Mouse (Mus musculus): Measurements from ENCODE around the gene Selp. TPM values are rescaled to one million over a fixed set of nuclear protein-coding genes. Genes with fewer than 3 reads are reported as not detected.

Selp gene
- polyA plus RNA-seq, 1 experiment, result 0.03 TPM

DNA sequence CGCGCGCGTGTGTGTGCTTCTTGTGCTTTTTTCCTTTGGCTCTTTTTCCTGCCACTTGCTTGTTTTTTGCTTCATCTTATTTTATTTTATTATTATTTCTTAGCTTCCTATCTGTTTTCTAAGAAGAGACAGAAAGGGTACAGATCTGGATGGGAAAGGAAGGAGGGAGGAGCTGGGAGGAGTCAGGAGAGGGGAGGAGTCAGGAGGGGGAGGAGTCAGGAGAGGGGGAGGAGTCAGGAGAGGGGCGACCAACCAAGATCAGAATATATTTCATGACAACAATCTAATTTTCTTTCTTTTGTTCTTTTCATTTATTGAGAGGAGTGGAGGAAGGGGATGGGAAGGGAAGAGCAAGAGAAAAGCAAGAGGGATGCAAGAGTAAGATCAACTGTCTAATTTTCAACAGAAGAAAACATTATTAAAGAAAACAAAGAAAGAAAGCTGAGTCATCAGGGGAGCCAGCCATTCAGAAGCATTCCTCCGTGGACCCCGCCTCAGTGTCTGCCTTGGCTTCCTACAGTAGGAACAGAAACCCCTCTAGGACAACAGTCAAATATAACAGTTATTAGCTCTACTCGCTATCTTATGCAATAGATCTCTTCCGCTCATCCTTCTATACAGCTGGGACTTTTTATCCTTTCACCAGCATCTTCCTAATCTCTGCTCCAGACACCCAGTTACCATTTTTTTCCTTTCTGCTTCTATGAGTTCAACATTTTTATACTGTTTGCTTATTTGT is 4.3 kb upstream of the Selp start:
- Histone ChIP-seq H3K27me3 (ENCODE audit: control insufficient read depth) (no peaks in the 10 kb centered on the region), H3K9me3 (ENCODE audit: control insufficient read depth, low read length) (no peaks in the 10 kb centered on the region), H3K4me1 (ENCODE audit: control insufficient read depth) (no peaks in the 10 kb centered on the region), H3K36me3 (ENCODE audit: control insufficient read depth) (no peaks in the 10 kb centered on the region), H3K4me3 (replicated peaks) (no peak overlapping the region)
- TF ChIP-seq TAL1 (IDR thresholded peaks at IDR 0.05; ENCODE audit: low read length) (no peak), GATA1 (IDR thresholded peaks at IDR 0.05; ENCODE audit: low read length) (no peak)

DNA sequence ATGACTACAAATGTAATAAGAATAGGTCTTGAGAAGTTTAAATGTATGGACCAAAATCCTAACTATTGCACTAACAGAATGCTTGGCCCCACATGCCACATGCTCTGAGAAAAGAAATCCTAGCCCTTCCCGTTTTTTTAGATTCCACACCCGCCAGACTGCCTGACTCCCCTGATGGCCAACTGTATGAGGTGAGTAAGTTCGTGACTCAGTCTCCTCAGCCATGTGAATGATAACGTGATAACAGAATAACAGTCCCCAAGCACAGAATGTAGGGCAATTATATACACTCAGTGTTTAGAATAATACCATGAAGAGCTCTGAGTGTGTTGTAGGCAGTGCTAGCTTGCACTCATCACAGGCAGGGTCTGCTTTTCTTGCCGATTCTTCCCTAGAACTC is 784 bp upstream of the Selp start:
- H3K4me1 ChIP-seq (ENCODE audit: control insufficient read depth), result no peaks in the 10 kb centered on the region
- no peaks in the 10 kb centered on the region for H3K9me3 ChIP-seq (ENCODE audit: control insufficient read depth, low read length)
- H3K27me3 ChIP-seq (ENCODE audit: control insufficient read depth), result no peaks in the 10 kb centered on the region
- TF ChIP-seq GATA1 (IDR thresholded peaks at IDR 0.05; ENCODE audit: low read length), result no peak
- no peak for TF ChIP-seq TAL1 (IDR thresholded peaks at IDR 0.05; ENCODE audit: low read length)
- H3K36me3 ChIP-seq (ENCODE audit: control insufficient read depth), result no peaks in the 10 kb centered on the region
- no peak overlapping the region for H3K4me3 ChIP-seq (replicated peaks)

DNA sequence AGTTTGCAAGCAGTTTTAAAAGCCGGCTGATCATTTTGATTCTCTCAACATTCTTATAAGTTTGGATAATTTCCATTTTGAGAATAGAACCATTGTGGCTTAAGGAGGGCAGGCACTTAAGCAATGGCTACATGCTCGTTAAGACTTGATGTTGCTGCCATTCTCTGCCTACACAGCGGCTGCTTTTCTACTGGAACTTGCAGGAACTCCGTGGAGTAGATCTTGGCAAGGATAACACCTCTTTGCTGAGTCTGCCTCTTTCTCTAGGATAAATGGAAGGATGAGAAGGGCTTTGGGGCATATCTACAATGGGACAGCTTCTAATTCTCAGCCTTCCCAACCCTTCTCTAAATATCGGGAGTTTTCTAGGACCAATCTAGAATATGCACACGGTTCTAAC is 583 bp downstream of the Selp start:
- Histone ChIP-seq H3K4me1 (ENCODE audit: control insufficient read depth) (no peaks in the 10 kb centered on the region), H3K4me3 (replicated peaks) (no peak overlapping the region), H3K9me3 (ENCODE audit: control insufficient read depth, low read length) (no peaks in the 10 kb centered on the region), H3K27me3 (ENCODE audit: control insufficient read depth) (no peaks in the 10 kb centered on the region), H3K36me3 (ENCODE audit: control insufficient read depth) (no peaks in the 10 kb centered on the region)
- TF ChIP-seq GATA1 (IDR thresholded peaks at IDR 0.05; ENCODE audit: low read length) (no peak), TAL1 (IDR thresholded peaks at IDR 0.05; ENCODE audit: low read length) (no peak)

DNA sequence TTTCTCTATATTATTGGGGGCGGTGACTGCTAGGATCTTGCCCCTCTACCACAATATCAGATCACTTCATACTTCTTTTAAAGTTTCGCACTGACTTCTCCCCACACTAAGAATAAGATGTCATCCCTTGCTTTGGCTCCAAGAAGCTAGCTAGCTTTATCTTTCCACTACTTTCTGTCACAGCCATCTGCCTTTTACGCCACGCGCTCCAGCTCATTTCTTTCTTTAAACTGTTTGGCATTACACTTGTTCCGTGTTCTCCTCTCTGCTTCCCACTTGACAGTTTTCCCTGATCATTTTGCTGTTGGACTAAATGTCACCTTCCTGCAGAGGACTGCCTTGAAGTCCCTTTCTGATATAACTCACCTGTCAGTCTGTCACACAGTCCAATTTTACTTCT is 2.8 kb downstream of the Selp start:
- no peak overlapping the region for H3K4me3 ChIP-seq (replicated peaks)
- H3K36me3 ChIP-seq (ENCODE audit: control insufficient read depth), result no peaks in the 10 kb centered on the region
- TF ChIP-seq TAL1 (IDR thresholded peaks at IDR 0.05; ENCODE audit: low read length) (no peak), GATA1 (IDR thresholded peaks at IDR 0.05; ENCODE audit: low read length) (no peak)
- no peaks in the 10 kb centered on the region for H3K4me1 ChIP-seq (ENCODE audit: control insufficient read depth)
- no peaks in the 10 kb centered on the region for H3K27me3 ChIP-seq (ENCODE audit: control insufficient read depth)
- H3K9me3 ChIP-seq (ENCODE audit: control insufficient read depth, low read length), result no peaks in the 10 kb centered on the region

DNA sequence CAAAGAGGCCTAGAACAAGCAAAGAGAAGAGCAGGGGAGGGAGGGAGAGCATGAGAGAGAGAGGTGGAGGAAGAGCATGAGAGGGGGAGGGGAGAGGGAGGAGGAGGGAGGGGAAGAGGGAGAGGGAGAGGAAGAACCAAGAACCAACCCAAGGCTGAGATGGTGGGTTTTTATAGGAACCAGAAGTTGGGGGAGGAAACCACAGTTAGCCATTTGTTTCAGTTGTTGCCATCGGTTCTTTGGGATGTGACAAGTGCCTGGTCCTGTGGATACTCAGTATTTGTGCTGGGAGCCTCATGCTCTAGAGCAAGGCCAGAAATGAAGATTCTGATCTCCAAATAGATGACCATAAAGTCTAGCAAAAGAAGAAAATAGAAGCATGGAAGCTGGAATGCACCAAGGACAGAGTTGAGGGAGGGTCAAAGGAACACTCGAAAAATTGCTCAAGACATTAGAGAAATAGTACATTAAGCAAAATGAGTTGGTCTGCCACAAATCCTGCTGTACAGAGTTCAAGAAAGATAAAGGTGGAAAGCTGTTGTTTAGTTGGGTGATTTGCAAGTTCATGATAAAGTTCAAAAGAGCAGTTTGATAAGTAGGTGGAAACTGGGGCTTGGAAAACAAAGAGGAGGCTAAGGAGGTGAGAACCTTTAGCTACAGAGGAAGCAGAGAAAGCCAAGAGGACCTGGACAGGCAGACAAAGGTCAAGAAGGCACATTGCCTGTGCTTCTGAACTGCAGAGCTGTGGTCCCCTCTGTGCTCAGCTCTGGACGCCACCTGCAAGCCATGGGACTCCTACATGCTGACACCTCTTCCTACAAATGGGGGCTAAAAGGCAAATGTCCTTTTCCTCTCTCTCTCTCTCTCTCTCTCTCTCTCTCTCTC is 5.1 kb downstream of the Selp start:
- Histone ChIP-seq H3K4me3 (replicated peaks) (no peak overlapping the region), H3K4me1 (ENCODE audit: control insufficient read depth) (no peaks in the 10 kb centered on the region), H3K36me3 (ENCODE audit: control insufficient read depth) (no peaks in the 10 kb centered on the region), H3K9me3 (ENCODE audit: control insufficient read depth, low read length) (no peaks in the 10 kb centered on the region), H3K27me3 (ENCODE audit: control insufficient read depth) (no peaks in the 10 kb centered on the region)
- TF ChIP-seq GATA1 (IDR thresholded peaks at IDR 0.05; ENCODE audit: low read length), result no peak

GRCm38 (mm10) chr1:164120777-164121158 is 5.7 kb downstream of the Selp start:
- no peaks in the 10 kb centered on the region for H3K4me1 ChIP-seq (ENCODE audit: control insufficient read depth)
- no peaks in the 10 kb centered on the region for H3K36me3 ChIP-seq (ENCODE audit: control insufficient read depth)
- TF ChIP-seq GATA1 (IDR thresholded peaks at IDR 0.05; ENCODE audit: low read length) (no peak), TAL1 (IDR thresholded peaks at IDR 0.05; ENCODE audit: low read length) (no peak)
- H3K27me3 ChIP-seq (ENCODE audit: control insufficient read depth), result no peaks in the 10 kb centered on the region
- H3K4me3 ChIP-seq (replicated peaks), result no peak overlapping the region
- no peaks in the 10 kb centered on the region for H3K9me3 ChIP-seq (ENCODE audit: control insufficient read depth, low read length)

GRCm38 (mm10) chr1:164123836-164124235 is 8.8 kb downstream of the Selp start:
- no peaks in the 10 kb centered on the region for H3K27me3 ChIP-seq (ENCODE audit: control insufficient read depth)
- H3K4me3 ChIP-seq (replicated peaks), result no peak overlapping the region
- H3K9me3 ChIP-seq (ENCODE audit: control insufficient read depth, low read length), result no peaks in the 10 kb centered on the region
- TF ChIP-seq GATA1 (IDR thresholded peaks at IDR 0.05; ENCODE audit: low read length) (no peak), TAL1 (IDR thresholded peaks at IDR 0.05; ENCODE audit: low read length) (no peak)
- no peaks in the 10 kb centered on the region for H3K4me1 ChIP-seq (ENCODE audit: control insufficient read depth)
- no peaks in the 10 kb centered on the region for H3K36me3 ChIP-seq (ENCODE audit: control insufficient read depth)

DNA sequence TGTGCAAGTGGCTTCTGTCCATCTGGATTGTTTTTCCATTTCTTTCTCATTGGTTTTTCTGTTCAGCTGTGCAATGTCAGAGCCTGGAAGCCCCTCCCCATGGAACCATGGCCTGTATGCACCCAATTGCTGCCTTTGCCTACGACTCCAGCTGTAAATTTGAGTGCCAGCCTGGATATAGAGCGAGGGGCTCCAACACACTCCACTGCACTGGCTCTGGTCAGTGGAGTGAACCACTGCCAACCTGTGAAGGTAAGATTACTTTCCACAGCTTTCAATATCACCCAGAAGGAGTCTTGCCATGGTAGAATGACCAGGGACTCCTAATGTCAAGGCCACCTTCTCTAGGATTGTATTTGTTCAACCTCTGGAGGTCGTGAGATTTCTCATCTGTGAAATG is 14.9 kb downstream of the Selp start:
- H3K27me3 ChIP-seq (ENCODE audit: control insufficient read depth), result no peaks in the 10 kb centered on the region
- no peaks in the 10 kb centered on the region for H3K9me3 ChIP-seq (ENCODE audit: control insufficient read depth, low read length)
- no peak for TF ChIP-seq GATA1 (IDR thresholded peaks at IDR 0.05; ENCODE audit: low read length)
- TF ChIP-seq TAL1 (IDR thresholded peaks at IDR 0.05; ENCODE audit: low read length), result no peak
- no peak overlapping the region for H3K4me3 ChIP-seq (replicated peaks)
- H3K36me3 ChIP-seq (ENCODE audit: control insufficient read depth), result no peaks in the 10 kb centered on the region
- H3K4me1 ChIP-seq (ENCODE audit: control insufficient read depth), result no peaks in the 10 kb centered on the region

DNA sequence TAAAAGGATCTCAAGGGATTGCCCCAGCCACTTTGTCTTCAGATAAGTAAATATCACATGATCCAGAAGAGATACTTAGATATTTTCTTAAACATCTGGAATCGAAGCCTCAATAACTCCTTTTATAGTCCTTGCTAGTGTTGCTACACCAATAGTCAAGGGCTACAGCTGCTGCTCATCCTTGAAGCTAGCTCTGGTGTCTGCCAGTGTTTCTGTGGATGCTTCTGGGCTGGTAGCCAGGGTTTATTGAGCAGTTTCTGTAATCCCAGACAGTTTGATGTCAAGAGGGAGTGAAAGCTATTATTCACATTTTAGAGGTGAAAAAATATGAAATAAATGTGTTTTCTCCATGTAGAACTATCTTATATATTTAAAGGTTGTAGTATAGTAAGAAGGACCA is 17.5 kb downstream of the Selp start:
- TF ChIP-seq TAL1 (IDR thresholded peaks at IDR 0.05; ENCODE audit: low read length), result no peak
- Histone ChIP-seq H3K4me3 (replicated peaks) (no peak overlapping the region), H3K4me1 (ENCODE audit: control insufficient read depth) (no peaks in the 10 kb centered on the region), H3K36me3 (ENCODE audit: control insufficient read depth) (no peaks in the 10 kb centered on the region), H3K27me3 (ENCODE audit: control insufficient read depth) (no peaks in the 10 kb centered on the region), H3K9me3 (ENCODE audit: control insufficient read depth, low read length) (no peaks in the 10 kb centered on the region)
